Mouse (Mus musculus) liver, embryonic 15.5 days (tissue): ENCODE measurements at regions not wholly inside any gene's neighbourhood (a gene's known extent, or its start where the extent isn't known, plus 50 kb on each side); places are given as distances from the start of the nearest gene placed in this dataset.
A peak's percentile ranks its signal among the peaks of the same experiment; 100 is the strongest.

Experiments
- ATAC-seq: fragments of 200-750 bp; cut with Nextera tagmentation; 2 replicates; pipeline ENCODE4 v1.8.0; 2017; ENCODE audit warnings: moderate number of reproducible peaks, mild to moderate bottlenecking, moderate library complexity; ENCODE audit not compliant: insufficient read depth
- H3K27ac ChIP-seq: fragments of 300-500 bp; sonication (generic); replicated peaks from 2 replicates; pipeline ENCODE4 v1.5.1; 2015; ENCODE audit warnings: mild to moderate bottlenecking, inconsistent platforms
- H3K27me3 ChIP-seq: fragments of 300-500 bp; sonication (generic); 2 replicates; pipeline ENCODE4 v1.6.1; 2015; ENCODE audit warnings: mild to moderate bottlenecking, inconsistent platforms
- H3K36me3 ChIP-seq: fragments of 300-500 bp; sonication (generic); replicated peaks from 2 replicates; pipeline ENCODE4 v1.6.1; 2015; ENCODE audit warnings: moderate library complexity, mild to moderate bottlenecking, inconsistent platforms
- H3K4me1 ChIP-seq: fragments of 300-500 bp; sonication (generic); replicated peaks from 2 replicates; pipeline ENCODE4 v1.6.1; 2015; ENCODE audit warnings: inconsistent platforms
- H3K4me2 ChIP-seq: fragments of 300-500 bp; sonication (generic); 2 replicates; pipeline ENCODE4 v1.6.1; 2015; ENCODE audit warnings: moderate library complexity, mild to moderate bottlenecking, inconsistent platforms
- H3K4me3 ChIP-seq: fragments of 300-500 bp; sonication (generic); replicated peaks from 2 replicates; pipeline ENCODE4 v1.5.1; 2015; ENCODE audit warnings: mild to moderate bottlenecking, inconsistent platforms
- H3K9ac ChIP-seq: fragments of 300-500 bp; sonication (generic); 2 replicates; pipeline ENCODE4 v1.6.1; 2015; ENCODE audit warnings: moderate library complexity, mild to moderate bottlenecking, inconsistent platforms
- H3K9me3 ChIP-seq: fragments of 300-500 bp; sonication (generic); replicated peaks from 2 replicates; pipeline ENCODE4 v1.6.1; 2016; ENCODE audit warnings: inconsistent platforms
- WGBS: fragments of 180-500 bp; shearing (Covaris S2); methylation state at CpG from one replicate; pipeline ENCODE4 v1.1.7; 2015; ENCODE audit warnings: mixed read lengths; ENCODE audit not compliant: insufficient replicate concordance; 5-methylcytosine and 5-hydroxymethylcytosine counted together

- Histone ChIP-seq H3K9me3 (no peaks in the 10 kb centered on the region), H3K27ac (no peak overlapping the region; the same call in 1 of the 2 replicates), H3K36me3 (no peaks in the 10 kb centered on the region), H3K9ac (no peak overlapping the region), H3K27me3 (no peaks in the 10 kb centered on the region), H3K4me2 (peak overlapping the region; percentile 4; the same call in 1 of the 2 replicates), H3K4me1 (peaks cover 20% of the 10 kb centered on the region; the same call in 1 of the 2 replicates), H3K4me3 (no peak overlapping the region)
- WGBS: 41% methylated on average over 11 of the region's 11 CpGs
- ATAC-seq: no peak; the same call in 1 of the 2 replicates
Measured at GRCm38 (mm10) chr1:155472112-155472955, 55.1 kb upstream of the Xpr1 start.

GRCm38 (mm10) chr1:155472956-155473646 lies 55.9 kb upstream of the Xpr1 start:
- no peak for ATAC-seq
- Histone ChIP-seq H3K4me3 (no peak overlapping the region), H3K4me1 (peaks cover 20% of the 10 kb centered on the region; the same call in 1 of the 2 replicates), H3K4me2 (peak overlapping the region; percentile 4; the same call in 1 of the 2 replicates), H3K9ac (no peak overlapping the region), H3K36me3 (no peaks in the 10 kb centered on the region), H3K9me3 (no peaks in the 10 kb centered on the region), H3K27ac (no peak overlapping the region), H3K27me3 (no peaks in the 10 kb centered on the region)
- WGBS: 84% methylated on average over 5 of the region's 5 CpGs

- Histone ChIP-seq H3K4me1 (peaks cover 20% of the 10 kb centered on the region; the same call in 1 of the 2 replicates), H3K27me3 (no peaks in the 10 kb centered on the region), H3K9me3 (no peaks in the 10 kb centered on the region), H3K4me3 (no peak overlapping the region), H3K4me2 (no peak overlapping the region), H3K27ac (no peak overlapping the region), H3K36me3 (no peaks in the 10 kb centered on the region), H3K9ac (no peak overlapping the region)
- ATAC-seq: no peak
- 29% methylated on average over 2 of the region's 2 CpGs for WGBS
Measured at GRCm38 (mm10) chr1:155474973-155475372, 57.8 kb upstream of the Xpr1 start.

GRCm38 (mm10) chr1:155476237-155476636 lies 59.0 kb upstream of the Xpr1 start:
- Histone ChIP-seq H3K9me3 (no peaks in the 10 kb centered on the region), H3K27ac (no peak overlapping the region), H3K4me1 (peaks cover 20% of the 10 kb centered on the region; the same call in 1 of the 2 replicates), H3K4me2 (no peak overlapping the region), H3K9ac (no peak overlapping the region), H3K27me3 (no peaks in the 10 kb centered on the region), H3K36me3 (no peaks in the 10 kb centered on the region), H3K4me3 (no peak overlapping the region)
- 21% methylated on average over 3 of the region's 3 CpGs for WGBS
- no peak for ATAC-seq

GRCm38 (mm10) chr1:155482148-155482547 lies 64.9 kb upstream of the Xpr1 start:
- H3K4me1 ChIP-seq: peaks cover 8% of the 10 kb centered on the region; the same call in 1 of the 2 replicates
- H3K27me3 ChIP-seq: no peaks in the 10 kb centered on the region
- no peaks in the 10 kb centered on the region for H3K36me3 ChIP-seq
- no peak overlapping the region for H3K4me3 ChIP-seq
- ATAC-seq: no peak
- H3K27ac ChIP-seq: no peak overlapping the region
- no peak overlapping the region for H3K4me2 ChIP-seq
- H3K9ac ChIP-seq: no peak overlapping the region
- WGBS: 29% methylated on average over 9 of the region's 9 CpGs
- H3K9me3 ChIP-seq: no peaks in the 10 kb centered on the region

GRCm38 (mm10) chr1:155482760-155483159 lies 65.5 kb upstream of the Xpr1 start:
- no peak for ATAC-seq
- H3K4me3 ChIP-seq: no peak overlapping the region
- no peak overlapping the region for H3K27ac ChIP-seq
- no peak overlapping the region for H3K4me2 ChIP-seq
- no peaks in the 10 kb centered on the region for H3K9me3 ChIP-seq
- no peak overlapping the region for H3K9ac ChIP-seq
- peaks cover 8% of the 10 kb centered on the region; the same call in 1 of the 2 replicates for H3K4me1 ChIP-seq
- no peaks in the 10 kb centered on the region for H3K36me3 ChIP-seq
- H3K27me3 ChIP-seq: no peaks in the 10 kb centered on the region
- WGBS: 76% methylated on average over 5 of the region's 5 CpGs

GRCm38 (mm10) chr1:155483693-155484092 lies 66.5 kb upstream of the Xpr1 start:
- WGBS: 33% methylated on average over 7 of the region's 7 CpGs
- Histone ChIP-seq H3K27ac (no peak overlapping the region), H3K4me1 (peaks cover 8% of the 10 kb centered on the region; the same call in 1 of the 2 replicates), H3K9ac (no peak overlapping the region), H3K9me3 (no peaks in the 10 kb centered on the region), H3K27me3 (no peaks in the 10 kb centered on the region), H3K36me3 (no peaks in the 10 kb centered on the region), H3K4me2 (no peak overlapping the region), H3K4me3 (no peak overlapping the region)
- ATAC-seq: no peak

GRCm38 (mm10) chr1:155487796-155488195 lies 70.1 kb upstream of the Acbd6 start:
- 71% methylated on average over 6 of the region's 6 CpGs for WGBS

GRCm38 (mm10) chr1:155488966-155489661 lies 68.8 kb upstream of the Acbd6 start:
- 53% methylated on average over 11 of the region's 11 CpGs for WGBS
- ATAC-seq: no peak

More at GRCm38 (mm10) chr1:155487796-155488195, 70.1 kb upstream of the Acbd6 start:
- Histone ChIP-seq H3K27me3 (no peaks in the 10 kb centered on the region), H3K9ac (no peak overlapping the region), H3K4me3 (no peak overlapping the region), H3K4me2 (no peak overlapping the region), H3K36me3 (no peaks in the 10 kb centered on the region), H3K4me1 (no peaks in the 10 kb centered on the region), H3K27ac (no peak overlapping the region), H3K9me3 (no peaks in the 10 kb centered on the region)
- no peak for ATAC-seq

GRCm38 (mm10) chr1:155490131-155490530 lies 67.8 kb upstream of the Acbd6 start:
- Histone ChIP-seq H3K4me1 (no peaks in the 10 kb centered on the region), H3K27me3 (no peaks in the 10 kb centered on the region), H3K36me3 (no peaks in the 10 kb centered on the region), H3K9me3 (no peaks in the 10 kb centered on the region), H3K4me2 (no peak overlapping the region), H3K9ac (no peak overlapping the region), H3K4me3 (no peak overlapping the region), H3K27ac (no peak overlapping the region)
- no peak for ATAC-seq
- 53% methylated on average over 7 of the region's 7 CpGs for WGBS

More at GRCm38 (mm10) chr1:155488966-155489661, 68.8 kb upstream of the Acbd6 start:
- no peaks in the 10 kb centered on the region for H3K9me3 ChIP-seq
- no peak overlapping the region for H3K4me3 ChIP-seq
- no peaks in the 10 kb centered on the region for H3K36me3 ChIP-seq
- no peaks in the 10 kb centered on the region for H3K4me1 ChIP-seq
- no peak overlapping the region for H3K4me2 ChIP-seq
- H3K27ac ChIP-seq: no peak overlapping the region
- H3K27me3 ChIP-seq: no peaks in the 10 kb centered on the region
- H3K9ac ChIP-seq: no peak overlapping the region
